Mouse (Mus musculus) lung, embryonic 14.5 days (tissue): ENCODE results near the gene Usp19. TPM values are rescaled to one million over a fixed set of nuclear protein-coding genes. Genes with fewer than 3 reads are reported as not detected.

ENCODE experiments used
- ATAC-seq: fragments of 200-750 bp; cut with Nextera tagmentation; 2 replicates; pipeline ENCODE4 v1.8.0; 2017; ENCODE audit warnings: mild to moderate bottlenecking, moderate TSS enrichment, moderate library complexity; ENCODE audit not compliant: insufficient read depth
- DNase-seq: peaks from one replicate; pipeline ENCODE4 v3.0.0-alpha.2; 2015
- H3K27ac ChIP-seq: fragments of 300-500 bp; sonication (generic); 2 replicates; pipeline ENCODE4 v1.5.1; 2014; ENCODE audit warnings: low read depth, mild to moderate bottlenecking, moderate library complexity
- H3K27me3 ChIP-seq: fragments of 300-500 bp; sonication (generic); 2 replicates; pipeline ENCODE4 v1.6.1; 2014; ENCODE audit warnings: low read length, control low read depth; ENCODE audit not compliant: insufficient read depth
- H3K36me3 ChIP-seq: fragments of 300-500 bp; sonication (generic); 2 replicates; pipeline ENCODE4 v1.6.1; 2014; ENCODE audit warnings: control low read depth; ENCODE audit not compliant: insufficient read depth
- H3K4me1 ChIP-seq: fragments of 300-500 bp; sonication (generic); 2 replicates; pipeline ENCODE4 v1.6.1; 2014; ENCODE audit warnings: antibody characterized with exemption, control low read depth; ENCODE audit not compliant: insufficient read depth
- H3K4me2 ChIP-seq: fragments of 300-500 bp; sonication (generic); 2 replicates; pipeline ENCODE4 v1.6.1; 2014; ENCODE audit warnings: mild to moderate bottlenecking
- H3K4me3 ChIP-seq: fragments of 300-500 bp; sonication (generic); 2 replicates; pipeline ENCODE4 v1.5.1; 2014; ENCODE audit warnings: low read depth, low read length
- H3K9ac ChIP-seq: fragments of 300-500 bp; sonication (generic); 2 replicates; pipeline ENCODE4 v1.6.1; 2014
- H3K9me3 ChIP-seq: fragments of 300-500 bp; sonication (generic); 2 replicates; pipeline ENCODE4 v1.6.1; 2016; ENCODE audit warnings: low read depth, low read length, control low read depth
- CTCF ChIP-seq: IDR thresholded peaks from 2 replicates; pipeline ENCODE4 v1.5.1; 2016; ENCODE audit warnings: antibody characterized with exemption, low read depth
- WGBS: fragments of 180-500 bp; shearing (Covaris S2); extraction: QIAGEN DNeasy Blood & Tissue Kit; methylation state at CpG from one replicate; pipeline ENCODE4 v1.1.7; 2014; 5-methylcytosine and 5-hydroxymethylcytosine counted together
- polyA plus RNA-seq: library from polyadenylated mRNA; unstranded; fragments of >200 nt; fragmentation: Nextera tagmentation; extraction: Ambion mirVana; gene quantifications from 2 replicates; pipeline ENCODE4 v1.2.1, GENCODE M21; 2014

Gene Usp19
- polyA plus RNA-seq, 1 experiment from 2014 or later = 63.3 TPM

DNA sequence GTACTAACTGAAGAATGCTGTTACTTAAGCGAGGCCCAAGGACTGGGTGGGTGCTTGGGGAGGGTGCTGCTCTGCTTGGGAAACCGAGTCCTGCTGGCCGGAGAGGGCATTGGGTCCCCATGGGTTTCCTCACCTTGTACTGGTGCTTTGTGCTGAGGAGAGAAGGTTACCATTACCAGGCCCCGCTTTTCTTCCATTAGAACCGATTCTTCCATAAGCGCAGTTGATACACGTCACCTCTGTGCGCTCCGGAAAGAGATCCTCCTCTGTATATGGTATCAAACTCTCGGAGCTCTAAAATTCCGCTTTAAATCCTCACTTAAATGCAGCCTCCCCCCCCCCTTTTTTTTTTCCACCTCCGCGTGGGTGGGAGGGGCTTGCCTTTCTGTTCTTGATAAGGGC is 27.5 kb downstream of the Usp19 start:
- H3K4me3 ChIP-seq = peak overlapping the region; percentile 88

DNA sequence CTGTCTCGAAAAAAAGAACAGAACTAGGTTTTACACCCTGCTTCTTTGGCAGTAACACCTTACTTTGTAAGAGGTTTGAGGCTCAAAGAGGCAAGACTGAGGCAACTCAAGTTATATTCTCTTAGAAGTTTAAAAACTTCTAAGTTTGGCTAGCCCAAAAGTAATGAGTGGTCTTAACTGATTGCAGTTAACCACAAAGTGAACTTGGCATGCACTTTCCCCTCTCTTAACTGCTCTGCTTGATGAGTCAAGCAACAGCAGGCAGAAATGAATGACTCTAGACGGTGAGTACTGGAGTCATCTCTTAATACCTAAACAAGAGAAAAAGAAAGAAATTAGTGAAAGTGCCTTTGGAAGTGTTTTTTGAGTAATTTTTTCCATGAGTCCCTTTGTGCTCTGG is 31.2 kb downstream of the Usp19 start:
- peaks cover 2% of the 10 kb centered on the region; the same call in 1 of the 2 replicates for H3K4me1 ChIP-seq
- WGBS = 80% methylated on average over 2 of the region's 2 CpGs

More for the DNA sequence above, 27.5 kb downstream of the Usp19 start:
- no peaks in the 10 kb centered on the region for H3K27me3 ChIP-seq
- peaks cover 50% of the 10 kb centered on the region for H3K36me3 ChIP-seq
- H3K4me2 ChIP-seq = peak overlapping the region; percentile 68
- peaks cover 2% of the 10 kb centered on the region; the same call in 1 of the 2 replicates for H3K4me1 ChIP-seq
- under 1% methylated on average over 13 of the region's 13 CpGs for WGBS
- H3K9me3 ChIP-seq = no peaks in the 10 kb centered on the region
- ATAC-seq (peak; percentile 29; the same call in 1 of the 2 replicates), DNase-seq (peak; percentile 81)
- H3K27ac ChIP-seq = peak overlapping the region; percentile 100
- peak overlapping the region; percentile 97 for H3K9ac ChIP-seq
- 0 out of 2 replicates have a peak, but pooled peaks have one; percentile 19 for TF ChIP-seq CTCF

DNA sequence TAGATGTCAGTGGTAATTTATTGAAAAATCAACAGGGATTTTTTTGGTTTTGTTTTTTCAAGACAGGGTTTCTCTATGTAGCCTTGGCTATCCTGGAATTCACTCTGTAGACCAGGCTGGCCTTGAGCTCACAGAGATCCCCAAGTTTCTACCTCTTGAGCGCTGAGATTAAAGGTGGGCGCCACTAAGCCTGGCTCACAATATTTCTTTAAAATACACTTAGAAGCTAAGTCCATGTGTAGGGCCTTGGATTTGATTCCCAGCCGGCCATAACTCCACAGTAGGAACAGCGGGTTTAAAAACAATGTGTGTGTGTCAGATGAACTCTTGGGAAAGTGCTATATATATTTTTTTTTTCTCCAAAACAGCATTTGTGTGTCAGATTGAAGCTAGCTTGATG is 32.9 kb downstream of the Usp19 start:
- no peak overlapping the region for H3K27ac ChIP-seq
- no peak for TF ChIP-seq CTCF
- WGBS = 96% methylated on average over 4 of the region's 4 CpGs
- DNase-seq (no peak), ATAC-seq (no peak)
- no peaks in the 10 kb centered on the region for H3K9me3 ChIP-seq
- H3K9ac ChIP-seq = no peak overlapping the region
- no peaks in the 10 kb centered on the region for H3K27me3 ChIP-seq
- H3K4me1 ChIP-seq = peaks cover 2% of the 10 kb centered on the region; the same call in 1 of the 2 replicates
- H3K4me2 ChIP-seq = no peak overlapping the region
- H3K4me3 ChIP-seq = no peak overlapping the region
- peaks cover 37% of the 10 kb centered on the region for H3K36me3 ChIP-seq

More for the DNA sequence above, 31.2 kb downstream of the Usp19 start:
- H3K4me2 ChIP-seq = no peak overlapping the region
- H3K9ac ChIP-seq = no peak overlapping the region
- no peak overlapping the region for H3K4me3 ChIP-seq
- H3K36me3 ChIP-seq = peaks cover 31% of the 10 kb centered on the region
- H3K27me3 ChIP-seq = no peaks in the 10 kb centered on the region
- ATAC-seq = no peak
- H3K9me3 ChIP-seq = no peaks in the 10 kb centered on the region
- H3K27ac ChIP-seq = no peak overlapping the region
- no peak for TF ChIP-seq CTCF
- DNase-seq = no peak

DNA sequence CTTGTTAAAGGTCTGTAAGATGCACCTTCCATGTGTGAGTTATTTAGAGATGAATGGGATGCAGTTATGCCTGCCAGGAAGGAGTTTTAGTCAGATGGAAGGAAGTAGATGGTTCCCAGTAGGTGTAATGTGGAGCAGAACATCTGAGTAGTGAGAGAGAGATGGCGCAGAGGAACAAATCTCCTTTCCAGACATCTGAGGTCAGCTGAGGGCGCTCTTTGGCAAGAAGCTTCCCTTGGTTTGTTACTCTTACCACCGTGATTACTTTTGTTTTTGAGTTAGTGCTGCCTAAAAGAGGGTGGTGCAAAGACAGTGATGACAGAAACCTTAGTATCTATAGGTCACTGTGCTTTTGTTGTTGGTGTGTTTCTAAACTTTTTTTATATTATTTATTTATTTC is 35.0 kb downstream of the Usp19 start:
- 73% methylated on average over 3 of the region's 3 CpGs for WGBS
- ATAC-seq = no peak
- no peak for TF ChIP-seq CTCF

DNA sequence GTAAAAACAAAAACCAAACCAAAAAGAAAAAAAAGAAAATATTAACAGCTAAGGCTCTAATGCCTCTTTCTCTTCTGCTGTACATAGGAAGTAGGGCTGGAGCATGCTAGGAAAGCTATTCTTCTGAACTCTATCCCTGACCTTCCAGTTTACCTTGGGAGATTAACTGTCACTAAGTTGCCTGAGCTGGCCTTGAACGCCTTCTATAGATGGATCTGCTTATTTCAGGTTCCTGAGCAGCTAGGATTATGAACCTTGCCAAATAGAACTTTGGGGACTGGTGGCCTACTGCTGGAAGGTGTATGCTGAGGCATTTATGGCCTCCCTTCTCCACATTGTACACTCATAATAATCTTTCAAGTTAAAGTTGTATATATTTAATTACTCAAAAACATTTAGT is 40.6 kb downstream of the Usp19 start:
- no peak for DNase-seq
- Histone ChIP-seq H3K9me3 (no peaks in the 10 kb centered on the region), H3K27ac (no peak overlapping the region), H3K4me3 (no peak overlapping the region), H3K4me1 (no peaks in the 10 kb centered on the region), H3K4me2 (no peak overlapping the region), H3K36me3 (peaks cover 79% of the 10 kb centered on the region), H3K27me3 (no peaks in the 10 kb centered on the region), H3K9ac (no peak overlapping the region)
- TF ChIP-seq CTCF = no peak
- WGBS = 81% methylated on average over 1 of the region's 1 CpGs
- ATAC-seq = no peak

More for the DNA sequence above, 35.0 kb downstream of the Usp19 start:
- no peak overlapping the region for H3K4me3 ChIP-seq
- H3K9ac ChIP-seq = no peak overlapping the region
- DNase-seq = no peak
- no peaks in the 10 kb centered on the region for H3K9me3 ChIP-seq
- H3K4me1 ChIP-seq = no peaks in the 10 kb centered on the region
- peaks cover 43% of the 10 kb centered on the region for H3K36me3 ChIP-seq
- no peak overlapping the region for H3K27ac ChIP-seq
- no peaks in the 10 kb centered on the region for H3K27me3 ChIP-seq
- H3K4me2 ChIP-seq = no peak overlapping the region

DNA sequence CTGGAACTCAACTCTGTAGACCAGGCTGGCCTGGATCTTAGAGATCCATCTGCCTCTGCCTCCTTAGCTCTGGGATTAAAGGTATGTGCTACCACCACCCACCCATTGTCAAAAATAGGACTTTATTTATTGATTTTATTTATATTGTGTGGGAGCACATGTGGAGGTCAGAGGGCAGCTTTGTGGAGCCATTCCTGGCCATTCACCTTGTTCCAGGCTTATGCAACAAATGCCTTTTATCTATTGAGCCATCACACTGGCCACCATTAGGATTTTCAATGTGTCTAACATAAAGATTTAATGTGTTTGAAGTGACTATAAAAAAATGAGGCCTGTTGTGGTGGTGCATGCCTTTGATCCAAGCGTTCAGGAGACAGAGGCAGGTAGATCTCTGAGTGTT is 41.1 kb downstream of the Usp19 start:
- Histone ChIP-seq H3K27ac (no peak overlapping the region), H3K4me1 (no peaks in the 10 kb centered on the region), H3K27me3 (no peaks in the 10 kb centered on the region), H3K4me3 (no peak overlapping the region), H3K9me3 (no peaks in the 10 kb centered on the region), H3K36me3 (peaks cover 84% of the 10 kb centered on the region), H3K4me2 (no peak overlapping the region), H3K9ac (no peak overlapping the region)
- TF ChIP-seq CTCF = no peak
- DNase-seq = no peak
- ATAC-seq = no peak
- WGBS = 93% methylated on average over 1 of the region's 1 CpGs

DNA sequence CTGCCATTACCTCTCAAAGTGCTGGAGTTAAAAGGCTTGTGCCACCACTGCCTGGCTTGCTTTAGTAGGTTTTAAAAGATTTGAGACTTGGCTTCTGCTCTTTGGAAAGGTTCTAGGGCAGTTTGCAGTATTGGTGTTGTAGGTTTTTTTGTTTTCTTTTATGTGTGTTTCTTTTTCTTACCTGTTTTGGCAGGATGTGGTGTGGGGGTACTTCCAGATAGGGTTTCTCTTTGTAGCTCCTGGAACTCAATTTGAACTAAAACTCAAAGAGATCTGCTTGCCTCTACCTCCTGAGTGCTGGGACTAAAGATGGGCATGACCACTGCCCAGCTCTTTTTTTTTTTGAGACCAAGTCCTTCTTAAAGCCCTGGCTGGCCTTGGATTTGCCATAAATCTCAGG is 50.4 kb downstream of the Usp19 start:
- no peak for ATAC-seq
- H3K4me3 ChIP-seq = no peak overlapping the region
- no peak overlapping the region for H3K27ac ChIP-seq
- no peak overlapping the region for H3K4me2 ChIP-seq
- H3K27me3 ChIP-seq = no peaks in the 10 kb centered on the region
- H3K36me3 ChIP-seq = peaks cover 90% of the 10 kb centered on the region
- no peak for DNase-seq
- H3K9me3 ChIP-seq = no peaks in the 10 kb centered on the region
- no peak for TF ChIP-seq CTCF
- H3K4me1 ChIP-seq = no peaks in the 10 kb centered on the region
- no peak overlapping the region for H3K9ac ChIP-seq

DNA sequence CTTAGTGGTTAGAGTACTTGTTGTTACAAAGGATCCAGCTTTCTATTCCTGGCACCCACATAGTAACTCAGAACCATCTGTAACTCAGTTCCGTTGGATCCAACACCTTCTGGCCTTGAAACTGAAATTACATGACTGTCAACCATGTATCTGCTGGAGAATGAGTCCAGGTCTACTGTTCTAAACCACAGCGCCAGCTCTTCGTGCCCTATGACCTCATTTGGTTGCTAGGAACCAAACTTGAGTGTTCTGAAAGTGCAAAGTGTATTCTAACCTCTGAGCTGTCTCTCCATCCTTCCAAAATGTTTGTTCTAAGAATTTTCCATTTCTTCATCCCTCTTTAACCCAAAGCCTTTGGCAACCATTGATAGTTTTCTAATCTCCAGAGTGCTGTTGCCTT is 55.6 kb downstream of the Usp19 start:
- H3K36me3 ChIP-seq = peaks cover 93% of the 10 kb centered on the region
- H3K27ac ChIP-seq = no peak overlapping the region
- no peak overlapping the region for H3K4me3 ChIP-seq
- 97% methylated on average over 3 of the region's 3 CpGs for WGBS
- no peak for TF ChIP-seq CTCF
- H3K9me3 ChIP-seq = no peaks in the 10 kb centered on the region
- no peak overlapping the region for H3K9ac ChIP-seq
- DNase-seq (no peak), ATAC-seq (no peak)
- H3K4me2 ChIP-seq = no peak overlapping the region
- no peaks in the 10 kb centered on the region for H3K4me1 ChIP-seq
- H3K27me3 ChIP-seq = no peaks in the 10 kb centered on the region
